Mouse (Mus musculus): ENCODE measurements around the gene Lrrc7. TPM values are rescaled to one million over a fixed set of nuclear protein-coding genes. Genes with fewer than 3 reads are reported as not detected.
A peak's percentile ranks its signal among the peaks of the same experiment; 100 is the strongest.

The Lrrc7 gene
- polyA plus RNA-seq, 1 experiment from 2014 or later = 0.55 TPM

GRCm38 (mm10) chr3:158210657-158211056 lies 351.4 kb downstream of the Lrrc7 start:
- no peak for ATAC-seq (replicated peaks; ENCODE audit: low FRiP score)
- Histone ChIP-seq H3K27me3 (no peaks in the 10 kb centered on the region), H3K9ac (no peak overlapping the region), H3K4me3 (replicated peaks) (no peak overlapping the region), H3K4me1 (no peaks in the 10 kb centered on the region), H3K36me3 (no peaks in the 10 kb centered on the region), H3K9me3 (replicated peaks) (no peaks in the 10 kb centered on the region), H3K27ac (no peak overlapping the region), H3K4me2 (no peak overlapping the region)
- WGBS = 81% methylated on average over 2 of the region's 2 CpGs

GRCm38 (mm10) chr3:158210026-158210425 lies 352.0 kb downstream of the Lrrc7 start:
- peak; percentile 84; the same call in 1 of the 2 replicates for ATAC-seq (replicated peaks; ENCODE audit: low FRiP score)
- H3K27me3 ChIP-seq = no peaks in the 10 kb centered on the region
- no peaks in the 10 kb centered on the region for H3K4me1 ChIP-seq
- no peak overlapping the region for H3K4me2 ChIP-seq
- no peaks in the 10 kb centered on the region for H3K36me3 ChIP-seq
- WGBS = 10% methylated on average over 2 of the region's 2 CpGs
- no peaks in the 10 kb centered on the region for H3K9me3 ChIP-seq (replicated peaks)
- no peak overlapping the region for H3K9ac ChIP-seq
- H3K4me3 ChIP-seq (replicated peaks) = no peak overlapping the region
- no peak overlapping the region for H3K27ac ChIP-seq

GRCm38 (mm10) chr3:158207840-158208239 lies 354.2 kb downstream of the Lrrc7 start:
- Histone ChIP-seq H3K4me1 (no peaks in the 10 kb centered on the region), H3K4me3 (replicated peaks) (no peak overlapping the region), H3K4me2 (no peak overlapping the region), H3K9ac (no peak overlapping the region), H3K9me3 (replicated peaks) (no peaks in the 10 kb centered on the region), H3K36me3 (no peaks in the 10 kb centered on the region), H3K27ac (no peak overlapping the region), H3K27me3 (no peaks in the 10 kb centered on the region)
- 0 out of 2 replicates have a peak, but pooled peaks have one; percentile 20 for ATAC-seq (replicated peaks; ENCODE audit: low FRiP score)
- WGBS = 58% methylated on average over 2 of the region's 2 CpGs

- 81% methylated on average over 3 of the region's 3 CpGs for WGBS
- Histone ChIP-seq H3K9me3 (replicated peaks) (no peaks in the 10 kb centered on the region), H3K9ac (no peak overlapping the region), H3K27me3 (no peaks in the 10 kb centered on the region), H3K4me3 (replicated peaks) (no peak overlapping the region), H3K36me3 (no peaks in the 10 kb centered on the region), H3K4me2 (no peak overlapping the region), H3K27ac (no peak overlapping the region), H3K4me1 (no peaks in the 10 kb centered on the region)
- no peak for ATAC-seq (replicated peaks; ENCODE audit: low FRiP score)
These were observed 359.2 kb downstream of the Lrrc7 start for GRCm38 (mm10) chr3:158202776-158203175.

GRCm38 (mm10) chr3:158195426-158195825 lies 366.6 kb downstream of the Lrrc7 start:
- Histone ChIP-seq H3K27ac (no peak overlapping the region), H3K9ac (no peak overlapping the region), H3K36me3 (no peaks in the 10 kb centered on the region), H3K4me2 (no peak overlapping the region), H3K27me3 (no peaks in the 10 kb centered on the region), H3K4me3 (replicated peaks) (no peak overlapping the region), H3K9me3 (replicated peaks) (no peaks in the 10 kb centered on the region), H3K4me1 (no peaks in the 10 kb centered on the region)
- ATAC-seq (replicated peaks; ENCODE audit: low FRiP score) = no peak

- 46% methylated on average over 1 of the region's 1 CpGs for WGBS
- Histone ChIP-seq H3K9me3 (replicated peaks) (no peaks in the 10 kb centered on the region), H3K27me3 (no peaks in the 10 kb centered on the region), H3K36me3 (no peaks in the 10 kb centered on the region), H3K4me3 (replicated peaks) (no peak overlapping the region), H3K9ac (no peak overlapping the region), H3K27ac (no peak overlapping the region), H3K4me2 (no peak overlapping the region), H3K4me1 (no peaks in the 10 kb centered on the region)
- no peak for ATAC-seq (replicated peaks; ENCODE audit: low FRiP score)
These were observed 368.8 kb downstream of the Lrrc7 start for GRCm38 (mm10) chr3:158193229-158193628.

GRCm38 (mm10) chr3:158174880-158175735 lies 386.9 kb downstream of the Lrrc7 start:
- no peak overlapping the region for H3K27ac ChIP-seq
- no peak overlapping the region for H3K9ac ChIP-seq
- H3K4me1 ChIP-seq = no peaks in the 10 kb centered on the region
- no peak overlapping the region for H3K4me3 ChIP-seq (replicated peaks)
- H3K36me3 ChIP-seq = no peaks in the 10 kb centered on the region
- H3K4me2 ChIP-seq = no peak overlapping the region
- no peaks in the 10 kb centered on the region for H3K27me3 ChIP-seq
- no peak for ATAC-seq (replicated peaks; ENCODE audit: low FRiP score)
- no peaks in the 10 kb centered on the region for H3K9me3 ChIP-seq (replicated peaks)
- WGBS = 75% methylated on average over 10 of the region's 10 CpGs

- no peak for ATAC-seq (replicated peaks; ENCODE audit: low FRiP score)
- 98% methylated on average over 8 of the region's 8 CpGs for WGBS
These were observed 392.8 kb downstream of the Lrrc7 start for GRCm38 (mm10) chr3:158169180-158169579.

GRCm38 (mm10) chr3:158168454-158168853 lies 393.6 kb downstream of the Lrrc7 start:
- ATAC-seq (replicated peaks; ENCODE audit: low FRiP score) = no peak
- no peak overlapping the region for H3K27ac ChIP-seq
- no peak overlapping the region for H3K4me3 ChIP-seq (replicated peaks)
- no peak overlapping the region for H3K9ac ChIP-seq
- 90% methylated on average over 4 of the region's 4 CpGs for WGBS
- no peaks in the 10 kb centered on the region for H3K4me1 ChIP-seq
- H3K36me3 ChIP-seq = no peaks in the 10 kb centered on the region
- H3K27me3 ChIP-seq = no peaks in the 10 kb centered on the region
- no peak overlapping the region for H3K4me2 ChIP-seq
- no peaks in the 10 kb centered on the region for H3K9me3 ChIP-seq (replicated peaks)

More at GRCm38 (mm10) chr3:158169180-158169579, 392.8 kb downstream of the Lrrc7 start:
- no peaks in the 10 kb centered on the region for H3K27me3 ChIP-seq
- no peak overlapping the region for H3K4me2 ChIP-seq
- H3K4me1 ChIP-seq = no peaks in the 10 kb centered on the region
- no peak overlapping the region for H3K27ac ChIP-seq
- H3K9ac ChIP-seq = no peak overlapping the region
- no peaks in the 10 kb centered on the region for H3K36me3 ChIP-seq
- no peaks in the 10 kb centered on the region for H3K9me3 ChIP-seq (replicated peaks)
- H3K4me3 ChIP-seq (replicated peaks) = no peak overlapping the region

- no peaks in the 10 kb centered on the region for H3K9me3 ChIP-seq (replicated peaks)
- H3K27ac ChIP-seq = no peak overlapping the region
- H3K4me2 ChIP-seq = no peak overlapping the region
- H3K4me1 ChIP-seq = no peaks in the 10 kb centered on the region
- H3K36me3 ChIP-seq = no peaks in the 10 kb centered on the region
- no peak for ATAC-seq (replicated peaks; ENCODE audit: low FRiP score)
- no peak overlapping the region for H3K4me3 ChIP-seq (replicated peaks)
- H3K27me3 ChIP-seq = no peaks in the 10 kb centered on the region
- H3K9ac ChIP-seq = no peak overlapping the region
These were observed 397.0 kb downstream of the Lrrc7 start for GRCm38 (mm10) chr3:158165004-158165403.

GRCm38 (mm10) chr3:158164452-158164851 lies 397.6 kb downstream of the Lrrc7 start:
- 86% methylated on average over 5 of the region's 5 CpGs for WGBS
- Histone ChIP-seq H3K36me3 (no peaks in the 10 kb centered on the region), H3K27ac (no peak overlapping the region), H3K4me3 (replicated peaks) (no peak overlapping the region), H3K27me3 (no peaks in the 10 kb centered on the region), H3K4me2 (no peak overlapping the region), H3K4me1 (no peaks in the 10 kb centered on the region), H3K9ac (no peak overlapping the region), H3K9me3 (replicated peaks) (no peaks in the 10 kb centered on the region)
- no peak for ATAC-seq (replicated peaks; ENCODE audit: low FRiP score)

- WGBS = 80% methylated on average over 4 of the region's 4 CpGs
These were observed 398.9 kb downstream of the Lrrc7 start for GRCm38 (mm10) chr3:158163127-158163526.

More at GRCm38 (mm10) chr3:158163127-158163526, 398.9 kb downstream of the Lrrc7 start:
- no peak overlapping the region for H3K27ac ChIP-seq
- no peak overlapping the region for H3K4me2 ChIP-seq
- no peaks in the 10 kb centered on the region for H3K36me3 ChIP-seq
- no peak for ATAC-seq (replicated peaks; ENCODE audit: low FRiP score)
- H3K27me3 ChIP-seq = no peaks in the 10 kb centered on the region
- no peak overlapping the region for H3K9ac ChIP-seq
- H3K4me3 ChIP-seq (replicated peaks) = no peak overlapping the region
- no peaks in the 10 kb centered on the region for H3K4me1 ChIP-seq
- no peaks in the 10 kb centered on the region for H3K9me3 ChIP-seq (replicated peaks)

Measured in kidney, embryonic 15.5 days (tissue).